14 mouse cellular contexts compared by ENCODE assay signal in genomic region chr17:12230167-12230566, GRCm38 (mm10).
A peak's percentile ranks its signal among the peaks of the same experiment; 100 is the strongest.
DNase-seq lines count a peak whose midpoint lies in the region; ATAC-seq and TF ChIP-seq lines count a peak whose summit lies in the region.
"Had no signal": no experiment of that assay in that cellular context is flagged by ENCODE, and none has a peak within 500 bp of the region (broad histone marks: within the 10 kb centered on the region; RNA-seq: fewer than 3 reads in every experiment).

No protein-coding gene starts in this region.

- H3K9me3 ChIP-seq in forebrain, embryonic 13.5 days (replicated peaks), result no peaks in the 10 kb centered on the region
- H3K9me3 ChIP-seq in forebrain, embryonic 11.5 days (ENCODE audit: control insufficient read depth, low read length), result no peaks in the 10 kb centered on the region
- H3K9me3 ChIP-seq in midbrain, embryonic 11.5 days (ENCODE audit: control insufficient read depth, low read length), result no peaks in the 10 kb centered on the region
- no peaks in the 10 kb centered on the region for H3K9me3 ChIP-seq in midbrain, embryonic 10.5 days (replicated peaks)
- no peaks in the 10 kb centered on the region for H3K9me3 ChIP-seq in hindbrain, embryonic 14.5 days (ENCODE audit: control insufficient read depth, low read length)
- H3K9me3 ChIP-seq: heart, embryonic 10.5 days; megakaryocyte, embryonic 14.5 days had no signal

- no peak overlapping the region for H3K9ac ChIP-seq in forebrain, embryonic 13.5 days
- H3K9ac ChIP-seq in forebrain, embryonic 11.5 days (ENCODE audit: low read length), result no peak overlapping the region
- no peak overlapping the region for H3K9ac ChIP-seq in midbrain, embryonic 11.5 days (ENCODE audit: low read length)
- H3K9ac ChIP-seq in hindbrain, embryonic 14.5 days, result no peak overlapping the region
- H3K9ac ChIP-seq: lung, embryonic 14.5 days had no signal

- no peak for TF ChIP-seq POLR2A in cerebellum, adult 2 months (IDR thresholded peaks at IDR 0.05; ENCODE audit: borderline replicate concordance, insufficient read depth, low read length)

- H3K4me3 ChIP-seq in forebrain, embryonic 13.5 days, result no peak overlapping the region
- H3K4me3 ChIP-seq in forebrain, embryonic 11.5 days (ENCODE audit: low read depth, low read length), result no peak overlapping the region
- no peak overlapping the region for H3K4me3 ChIP-seq in midbrain, embryonic 11.5 days (ENCODE audit: low read depth, low read length)
- H3K4me3 ChIP-seq in midbrain, embryonic 10.5 days, result no peak overlapping the region
- H3K4me3 ChIP-seq in hindbrain, embryonic 14.5 days (replicated peaks; ENCODE audit: low read length), result no peak overlapping the region
- H3K4me3 ChIP-seq in cerebellum, adult 2 months (replicated peaks; ENCODE audit: insufficient read depth, low read depth, low read length), result no peak overlapping the region
- H3K4me3 ChIP-seq: erythroblast, embryonic 14.5 days; heart, embryonic 10.5 days; megakaryocyte, embryonic 14.5 days had no signal

- H3K4me1 ChIP-seq in forebrain, embryonic 13.5 days, result no peaks in the 10 kb centered on the region
- no peaks in the 10 kb centered on the region for H3K4me1 ChIP-seq in forebrain, embryonic 11.5 days (replicated peaks; ENCODE audit: control insufficient read depth, insufficient read depth, low read length)
- H3K4me1 ChIP-seq in midbrain, embryonic 11.5 days (ENCODE audit: control insufficient read depth, insufficient read depth, low read length), result no peaks in the 10 kb centered on the region
- no peaks in the 10 kb centered on the region for H3K4me1 ChIP-seq in midbrain, embryonic 10.5 days
- no peaks in the 10 kb centered on the region for H3K4me1 ChIP-seq in hindbrain, embryonic 14.5 days (replicated peaks; ENCODE audit: control insufficient read depth, insufficient read depth, low read length)
- peaks cover 24% of the 10 kb centered on the region for H3K4me1 ChIP-seq in cerebellum, adult 2 months (ENCODE audit: control insufficient read depth, insufficient read depth, low read length)
- H3K4me1 ChIP-seq: heart, embryonic 10.5 days; megakaryocyte, embryonic 14.5 days had no signal

- TF ChIP-seq CTCF in cerebellum, adult 2 months (IDR thresholded peaks at IDR 0.05; ENCODE audit: borderline replicate concordance, insufficient read depth, low read depth, low read length), result no peak

- H3K4me2 ChIP-seq in forebrain, embryonic 13.5 days, result no peak overlapping the region
- no peak overlapping the region for H3K4me2 ChIP-seq in forebrain, embryonic 11.5 days (ENCODE audit: low read depth, low read length, severe bottlenecking)
- H3K4me2 ChIP-seq in midbrain, embryonic 11.5 days, result no peak overlapping the region
- no peak overlapping the region for H3K4me2 ChIP-seq in hindbrain, embryonic 14.5 days (replicated peaks)
- H3K4me2 ChIP-seq: lung, embryonic 14.5 days had no signal

- no peaks in the 10 kb centered on the region for H3K27me3 ChIP-seq in forebrain, embryonic 13.5 days
- no peaks in the 10 kb centered on the region for H3K27me3 ChIP-seq in forebrain, embryonic 11.5 days (ENCODE audit: control insufficient read depth, insufficient read depth, low read length)
- no peaks in the 10 kb centered on the region for H3K27me3 ChIP-seq in midbrain, embryonic 11.5 days (ENCODE audit: control insufficient read depth, insufficient read depth, low read length)
- no peaks in the 10 kb centered on the region for H3K27me3 ChIP-seq in midbrain, embryonic 10.5 days (ENCODE audit: low read depth, poor library complexity, severe bottlenecking)
- H3K27me3 ChIP-seq in hindbrain, embryonic 14.5 days (ENCODE audit: control insufficient read depth, insufficient read depth, low read length), result no peaks in the 10 kb centered on the region
- no peaks in the 10 kb centered on the region for H3K27me3 ChIP-seq in cerebellum, adult 2 months (ENCODE audit: control insufficient read depth, insufficient read depth, low read length)
- H3K27me3 ChIP-seq: megakaryocyte, embryonic 14.5 days had no signal

- peak; percentile 86 for ATAC-seq in forebrain, embryonic 13.5 days
- ATAC-seq in forebrain, embryonic 11.5 days (replicated peaks; ENCODE audit: low FRiP score), result no peak
- no peak for ATAC-seq in midbrain, embryonic 11.5 days (ENCODE audit: low FRiP score)
- peak; percentile 61; the same call in 1 of the 2 replicates for ATAC-seq in hindbrain, embryonic 14.5 days (ENCODE audit: low FRiP score)
- ATAC-seq in erythroid progenitor cell, adult 5-6 weeks (replicated peaks; ENCODE audit: low FRiP score, poor library complexity, severe bottlenecking), result no peak

- no peak overlapping the region; the same call in 1 of the 2 replicates for H3K27ac ChIP-seq in forebrain, embryonic 13.5 days
- H3K27ac ChIP-seq in forebrain, embryonic 11.5 days (ENCODE audit: low read depth, low read length), result no peak overlapping the region
- H3K27ac ChIP-seq in midbrain, embryonic 11.5 days (ENCODE audit: low read depth, low read length), result no peak overlapping the region
- no peak overlapping the region for H3K27ac ChIP-seq in midbrain, embryonic 10.5 days (replicated peaks)
- no peak overlapping the region for H3K27ac ChIP-seq in hindbrain, embryonic 14.5 days
- no peak overlapping the region for H3K27ac ChIP-seq in cerebellum, adult 2 months (ENCODE audit: insufficient read depth, low read length)
- H3K27ac ChIP-seq: heart, embryonic 10.5 days had no signal

- peaks cover 78% of the 10 kb centered on the region for H3K36me3 ChIP-seq in forebrain, embryonic 13.5 days (ENCODE audit: poor library complexity, severe bottlenecking)
- H3K36me3 ChIP-seq in forebrain, embryonic 11.5 days (ENCODE audit: control insufficient read depth, insufficient read depth, low read length), result no peaks in the 10 kb centered on the region; the same call in 1 of the 2 replicates
- H3K36me3 ChIP-seq in midbrain, embryonic 11.5 days (ENCODE audit: control insufficient read depth, insufficient read depth, low read length), result peaks cover 7% of the 10 kb centered on the region
- peaks cover 89% of the 10 kb centered on the region for H3K36me3 ChIP-seq in midbrain, embryonic 10.5 days
- H3K36me3 ChIP-seq in hindbrain, embryonic 14.5 days (replicated peaks; ENCODE audit: control insufficient read depth, insufficient read depth), result peaks cover 81% of the 10 kb centered on the region

- 79% methylated on average over 6 of the region's 6 CpGs for WGBS in forebrain, embryonic 13.5 days
- WGBS in forebrain, embryonic 11.5 days, result 86% methylated on average over 6 of the region's 6 CpGs
- 91% methylated on average over 6 of the region's 6 CpGs for WGBS in midbrain, embryonic 11.5 days
- 89% methylated on average over 6 of the region's 6 CpGs for WGBS in midbrain, embryonic 10.5 days
- 71% methylated on average over 6 of the region's 6 CpGs for WGBS in hindbrain, embryonic 14.5 days
- WGBS in cerebellum, adult 2 months, result 68% methylated on average over 6 of the region's 6 CpGs

- no peak for DNase-seq in forebrain, embryonic 11.5 days (ENCODE audit: low spot score)
- peak; percentile 31 for DNase-seq in midbrain, embryonic 11.5 days (ENCODE audit: low spot score, missing footprints)
- no peak for DNase-seq in midbrain, embryonic 10.5 days (ENCODE audit: low spot score)
- DNase-seq in hindbrain, embryonic 14.5 days (ENCODE audit: low spot score), result no peak
- DNase-seq in right cerebral cortex, postnatal 25 days, result peak; percentile 50
- DNase-seq in cerebellum, adult 2 months, result no peak
- DNase-seq: adrenal gland, adult 8-10 months; gastrocnemius, postnatal 10 days; lung, embryonic 14.5 days had no signal

Comparison
In these comparisons a context has a peak if more than half of its experiments do, and no peak if none do; other contexts are left out.
1. ATAC-seq: peak in forebrain, embryonic 13.5 days (single experiment) and hindbrain, embryonic 14.5 days (single experiment); none in forebrain, embryonic 11.5 days (single experiment), midbrain, embryonic 11.5 days (single experiment) and erythroid progenitor cell, adult 5-6 weeks (single experiment).
2. DNase-seq: peak in midbrain, embryonic 11.5 days (single experiment) and right cerebral cortex, postnatal 25 days (single experiment); none in forebrain, embryonic 11.5 days (single experiment), midbrain, embryonic 10.5 days (single experiment), hindbrain, embryonic 14.5 days (single experiment) and cerebellum, adult 2 months (0 of 2).